Mouse (Mus musculus): ENCODE measurements at regions not wholly inside any gene's neighbourhood (a gene's known extent, or its start where the extent isn't known, plus 50 kb on each side); places are given as distances from the start of the nearest gene placed in this dataset.

DNA sequence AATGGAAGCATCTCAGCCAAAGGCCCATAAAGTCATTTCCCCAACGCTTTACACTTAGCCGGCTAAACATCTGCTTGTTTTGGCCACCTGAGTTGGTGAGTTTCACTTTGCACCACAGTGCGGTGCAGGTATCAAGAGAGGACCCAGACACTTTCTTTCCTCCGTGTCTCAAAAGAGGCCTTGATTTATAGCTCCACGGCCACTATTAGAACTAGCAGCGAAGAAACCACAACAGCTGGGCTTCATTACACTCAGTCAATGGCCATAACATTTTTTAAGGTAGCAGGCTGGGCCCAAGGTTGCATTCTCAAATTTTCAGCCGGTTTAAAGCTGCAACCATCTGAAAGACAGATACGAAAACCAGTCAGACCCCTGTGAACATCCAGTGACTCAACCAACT, 103.4 kb downstream of the Mreg start:
- DNase-seq (ENCODE audit: low read depth, low spot score), result no peak

GRCm38 (mm10) chr1:72107125-72107524, 105.0 kb downstream of the Mreg start:
- no peak for DNase-seq (ENCODE audit: low read depth, low spot score)

DNA sequence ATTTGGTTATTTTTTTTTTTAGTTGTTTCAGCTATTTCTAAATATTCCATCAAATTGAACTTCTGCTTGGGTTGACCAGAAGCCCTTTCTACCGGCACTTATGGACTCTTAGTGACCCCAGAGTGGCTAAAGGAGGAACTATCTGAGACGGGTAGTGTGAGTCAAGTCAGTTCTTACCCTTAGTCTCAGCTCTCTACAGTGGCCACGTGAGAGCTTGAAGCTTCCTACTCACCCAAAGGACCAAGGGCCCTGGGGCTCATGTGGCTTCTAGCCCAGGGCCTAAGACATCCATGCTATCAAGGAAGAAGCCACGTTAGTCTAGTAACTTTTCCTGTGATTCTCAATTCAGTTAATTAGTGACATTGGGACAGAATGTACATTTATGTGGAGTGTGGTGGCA, 105.5 kb downstream of the Mreg start:
- DNase-seq (ENCODE audit: low read depth, low spot score), result no peak

DNA sequence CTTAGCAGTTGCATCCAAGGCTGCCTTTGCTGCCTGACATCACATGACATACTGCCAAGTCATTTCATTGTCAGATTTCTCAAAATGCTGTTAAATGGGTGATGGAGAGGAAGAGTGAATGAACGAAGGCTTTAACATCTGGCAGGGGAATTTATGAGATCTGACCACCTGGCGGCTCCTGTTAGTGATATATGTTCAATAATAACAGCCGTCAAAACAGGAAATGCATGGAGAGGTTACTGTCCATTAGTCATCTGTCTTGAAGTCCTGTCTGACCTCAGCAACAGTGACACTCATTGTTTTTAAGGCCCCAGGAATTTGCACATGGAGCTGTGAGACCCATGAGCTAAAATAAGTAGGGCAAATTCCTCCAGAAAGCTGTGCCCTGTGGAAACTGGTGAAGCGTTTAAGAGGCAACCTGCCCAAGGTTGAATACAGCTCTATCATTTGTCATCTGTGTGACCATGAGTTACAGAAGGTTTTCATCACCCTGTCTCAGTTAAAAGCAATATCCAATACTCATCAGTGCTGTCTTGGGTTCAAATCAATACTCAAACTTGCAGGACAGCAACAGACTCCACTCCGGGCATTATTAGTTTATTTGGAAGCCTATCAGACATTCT, 106.6 kb downstream of the Mreg start:
- no peak for DNase-seq (ENCODE audit: low read depth, low spot score)

DNA sequence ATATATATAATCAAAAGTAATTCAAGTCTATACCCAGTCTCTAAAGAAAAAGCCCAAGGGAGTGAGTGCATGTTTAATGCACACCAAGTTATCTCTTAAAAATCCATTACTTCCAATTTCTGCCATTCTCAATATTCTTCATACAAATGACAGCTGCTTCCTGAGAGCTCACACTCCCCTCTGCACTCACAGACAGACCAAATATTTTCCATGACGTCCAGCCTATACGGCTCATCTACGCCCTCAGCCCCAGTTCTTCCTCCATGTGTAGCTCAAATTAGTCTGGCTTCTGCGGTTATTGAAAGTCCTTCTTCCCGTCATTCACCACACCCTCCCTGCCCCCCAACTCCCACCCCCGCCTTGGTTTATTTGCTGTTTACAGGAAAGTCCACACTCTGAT, 108.1 kb downstream of the Mreg start:
- DNase-seq (ENCODE audit: low read depth, low spot score), result no peak

DNA sequence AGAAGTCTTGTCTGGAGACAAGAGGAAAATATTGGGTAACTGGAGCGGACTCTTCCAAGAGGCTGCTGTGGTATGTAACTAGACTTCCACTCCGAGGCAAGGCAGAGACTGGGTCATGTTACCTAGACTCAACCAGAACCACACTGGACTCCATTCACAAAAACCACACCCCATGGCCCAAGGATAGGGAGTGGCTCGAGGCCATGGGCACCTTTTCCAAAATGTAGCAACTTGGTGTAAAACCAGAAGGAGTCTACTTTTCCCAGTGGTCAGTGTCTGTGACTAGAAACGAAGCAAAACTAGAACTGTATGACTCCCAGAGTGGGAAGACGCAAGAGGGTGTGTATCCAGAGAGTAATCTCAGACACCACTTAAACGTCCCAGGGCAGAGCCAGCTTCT, 108.7 kb downstream of the Mreg start:
- no peak for DNase-seq (ENCODE audit: low read depth, low spot score)

GRCm38 (mm10) chr1:72099447-72099846, 112.7 kb downstream of the Mreg start:
- no peak for DNase-seq (ENCODE audit: low read depth, low spot score)

- no peak for DNase-seq (ENCODE audit: low read depth, low spot score)
Observed at GRCm38 (mm10) chr1:72091344-72091743, 120.8 kb downstream of the Mreg start.

DNA sequence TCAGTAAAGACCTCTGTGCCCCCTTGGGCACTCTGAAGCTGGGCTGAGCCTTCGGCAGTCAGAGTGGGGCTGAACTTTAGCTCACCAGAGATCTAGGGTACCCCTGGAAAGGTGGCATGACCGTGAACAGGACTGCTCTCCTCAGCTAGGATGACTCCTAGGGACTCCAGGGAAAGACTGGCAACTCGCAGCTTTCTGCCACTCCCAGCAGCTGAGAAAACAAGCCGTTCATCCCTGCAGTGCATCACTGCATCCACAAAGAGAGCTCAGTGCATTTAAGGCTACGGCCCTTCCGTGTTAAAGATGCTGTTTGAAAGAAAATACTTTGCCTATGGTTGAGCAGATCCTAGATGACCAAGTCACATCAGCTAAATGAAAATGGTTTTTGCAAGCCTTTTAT, 126.4 kb downstream of the Mreg start:
- DNase-seq (ENCODE audit: low read depth, low spot score), result no peak

- no peak for DNase-seq (ENCODE audit: low read depth, low spot score)
Observed at GRCm38 (mm10) chr1:72084219-72084618, 127.9 kb downstream of the Mreg start.

GRCm38 (mm10) chr1:72082366-72082765, 129.7 kb downstream of the Mreg start:
- no peak for DNase-seq (ENCODE audit: low read depth, low spot score)

DNA sequence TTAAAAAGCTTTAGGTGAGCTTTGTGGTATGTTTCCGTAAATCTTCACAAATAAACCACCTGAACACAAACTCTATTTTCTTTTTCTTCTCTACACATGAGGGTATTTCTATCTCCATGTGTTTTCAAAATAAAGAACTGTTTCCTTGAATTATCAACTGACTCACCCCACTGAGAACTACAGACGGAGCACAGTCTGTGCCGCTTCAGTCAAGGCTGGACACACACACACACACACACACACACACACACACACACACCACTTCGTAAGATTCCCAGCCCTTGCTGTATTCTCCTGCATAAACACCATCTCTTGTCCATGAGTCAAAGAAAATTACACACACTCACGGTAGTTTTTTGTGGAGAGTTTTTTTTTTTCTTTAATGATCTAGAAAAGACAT, 130.3 kb downstream of the Mreg start:
- no peak for DNase-seq (ENCODE audit: low read depth, low spot score)

GRCm38 (mm10) chr1:72078926-72079550, 133.1 kb downstream of the Mreg start:
- no peak for DNase-seq (ENCODE audit: low read depth, low spot score)

GRCm38 (mm10) chr1:72076341-72076740, 135.8 kb downstream of the Mreg start:
- DNase-seq (ENCODE audit: low read depth, low spot score), result no peak

- DNase-seq (ENCODE audit: low read depth, low spot score), result no peak
Observed at GRCm38 (mm10) chr1:72075464-72075863, 136.6 kb downstream of the Mreg start.

DNA sequence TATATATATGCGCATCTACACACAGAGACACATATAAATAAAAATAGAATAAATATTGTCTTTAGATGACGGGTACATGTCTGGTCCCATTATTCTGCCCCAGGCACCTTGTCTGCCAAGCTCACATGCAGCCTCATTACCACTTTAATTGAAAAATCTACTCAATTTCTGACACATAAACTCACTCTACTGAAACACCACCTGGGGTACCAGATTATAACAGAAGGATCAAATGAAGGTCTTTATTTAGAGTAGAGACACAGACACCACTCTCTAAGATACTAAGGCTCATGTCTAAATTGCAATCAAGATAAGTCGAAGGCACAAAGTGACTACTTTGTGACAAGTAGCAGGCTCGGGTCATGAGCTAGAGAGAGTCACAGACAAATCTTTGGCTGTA, 138.9 kb downstream of the Mreg start:
- DNase-seq (ENCODE audit: low read depth, low spot score), result no peak

DNA sequence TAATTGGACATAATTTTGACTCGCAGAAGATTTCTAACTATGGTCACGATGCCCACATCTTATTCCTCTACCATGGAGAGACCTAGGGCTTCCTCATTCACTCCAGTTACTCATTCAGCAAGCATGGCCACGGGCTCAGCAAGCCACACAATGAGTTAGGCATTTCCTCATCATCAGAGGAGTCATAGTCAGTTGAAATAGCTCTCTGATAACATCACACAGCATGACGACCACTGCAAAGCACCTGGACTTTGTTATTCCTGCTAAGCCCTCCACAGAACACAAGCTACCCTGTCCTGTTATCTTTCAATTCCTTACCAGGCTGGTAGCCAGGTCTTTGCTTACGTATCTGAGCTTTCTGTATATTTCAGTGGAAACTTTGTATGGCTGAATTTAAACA, 141.6 kb downstream of the Mreg start:
- no peak for DNase-seq (ENCODE audit: low read depth, low spot score)

- no peak for DNase-seq (ENCODE audit: low read depth, low spot score)
Observed at GRCm38 (mm10) chr1:72069056-72069455, 143.1 kb downstream of the Mreg start.

DNA sequence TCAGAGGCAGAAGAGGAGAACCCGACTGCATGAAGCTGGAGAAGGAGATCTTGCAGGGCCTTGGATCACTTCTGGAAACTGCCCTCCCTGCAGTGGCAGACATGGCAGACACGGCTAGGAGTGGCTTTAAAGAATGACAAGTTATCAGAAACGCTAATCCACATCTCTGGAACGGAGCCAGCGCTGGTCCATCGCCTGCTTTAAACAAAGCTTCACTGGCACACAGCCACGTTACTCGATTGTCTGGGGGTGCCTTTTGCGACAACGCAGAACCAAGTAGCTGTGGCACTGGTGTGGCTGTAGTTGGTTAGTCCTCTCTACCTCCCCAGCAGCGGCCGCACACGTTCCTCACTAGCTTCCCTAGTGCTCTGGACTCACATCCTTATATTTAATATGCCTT, 147.0 kb downstream of the Mreg start:
- no peak for DNase-seq (ENCODE audit: low read depth, low spot score)

DNA sequence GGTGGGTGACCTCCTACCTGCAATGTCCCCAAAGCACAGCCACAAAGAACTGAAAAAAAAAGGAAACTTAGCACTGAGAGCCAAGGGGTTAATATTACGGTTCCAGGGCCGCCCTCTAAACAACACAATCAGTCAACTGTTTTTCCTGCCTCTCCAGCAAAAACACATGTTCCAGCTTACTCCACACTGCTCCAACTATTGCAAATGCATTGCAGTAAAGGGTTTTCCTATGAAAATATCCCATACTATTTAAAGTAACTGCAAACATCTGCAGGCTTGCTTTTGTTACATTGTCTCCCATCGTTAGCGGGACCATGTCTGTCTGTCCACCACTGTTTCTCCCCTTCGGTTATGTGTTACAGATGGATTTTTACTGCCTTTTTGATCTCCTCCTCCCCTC, 151.7 kb downstream of the Mreg start:
- no peak for DNase-seq (ENCODE audit: low read depth, low spot score)

GRCm38 (mm10) chr1:72058045-72058703, 153.9 kb downstream of the Mreg start:
- DNase-seq (ENCODE audit: low read depth, low spot score), result no peak

- no peak for DNase-seq (ENCODE audit: low read depth, low spot score)
Observed at GRCm38 (mm10) chr1:72054541-72054940, 157.6 kb downstream of the Mreg start.

DNA sequence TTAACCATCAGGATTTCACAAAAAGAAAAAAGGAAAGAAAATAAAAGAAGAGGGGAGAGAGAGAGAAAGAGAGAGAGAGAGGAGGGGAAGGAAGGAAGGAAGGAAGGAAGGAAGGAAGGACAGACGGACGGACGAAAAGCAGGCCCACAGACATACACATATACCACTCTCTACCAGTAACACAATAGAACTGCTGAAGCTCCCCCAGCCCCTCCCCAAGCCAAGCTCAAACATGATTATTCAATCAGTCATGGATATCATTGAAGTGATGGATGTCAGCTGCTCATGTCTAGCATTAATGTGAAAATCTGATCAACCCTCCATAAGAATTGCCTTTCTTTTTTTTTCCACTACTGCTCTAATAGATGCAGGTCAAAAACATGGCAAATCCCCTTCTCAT, 161.2 kb downstream of the Mreg start:
- DNase-seq (ENCODE audit: low read depth, low spot score), result no peak
